Mouse (Mus musculus) lung, embryonic 14.5 days (tissue): Measurements from ENCODE around the gene Aatk. TPM values are rescaled to one million over a fixed set of nuclear protein-coding genes. Genes with fewer than 3 reads are reported as not detected.

ENCODE experiments used
- ATAC-seq: fragments of 200-750 bp; cut with Nextera tagmentation; 2 replicates; pipeline ENCODE4 v1.8.0; 2017; ENCODE audit warnings: mild to moderate bottlenecking, moderate TSS enrichment, moderate library complexity; ENCODE audit not compliant: insufficient read depth
- DNase-seq: peaks from one replicate; pipeline ENCODE4 v3.0.0-alpha.2; 2015
- H3K27ac ChIP-seq: fragments of 300-500 bp; sonication (generic); 2 replicates; pipeline ENCODE4 v1.5.1; 2014; ENCODE audit warnings: low read depth, mild to moderate bottlenecking, moderate library complexity
- H3K27me3 ChIP-seq: fragments of 300-500 bp; sonication (generic); 2 replicates; pipeline ENCODE4 v1.6.1; 2014; ENCODE audit warnings: low read length, control low read depth; ENCODE audit not compliant: insufficient read depth
- H3K36me3 ChIP-seq: fragments of 300-500 bp; sonication (generic); 2 replicates; pipeline ENCODE4 v1.6.1; 2014; ENCODE audit warnings: control low read depth; ENCODE audit not compliant: insufficient read depth
- H3K4me1 ChIP-seq: fragments of 300-500 bp; sonication (generic); 2 replicates; pipeline ENCODE4 v1.6.1; 2014; ENCODE audit warnings: antibody characterized with exemption, control low read depth; ENCODE audit not compliant: insufficient read depth
- H3K4me2 ChIP-seq: fragments of 300-500 bp; sonication (generic); 2 replicates; pipeline ENCODE4 v1.6.1; 2014; ENCODE audit warnings: mild to moderate bottlenecking
- H3K4me3 ChIP-seq: fragments of 300-500 bp; sonication (generic); 2 replicates; pipeline ENCODE4 v1.5.1; 2014; ENCODE audit warnings: low read depth, low read length
- H3K9ac ChIP-seq: fragments of 300-500 bp; sonication (generic); 2 replicates; pipeline ENCODE4 v1.6.1; 2014
- H3K9me3 ChIP-seq: fragments of 300-500 bp; sonication (generic); 2 replicates; pipeline ENCODE4 v1.6.1; 2016; ENCODE audit warnings: low read depth, low read length, control low read depth
- CTCF ChIP-seq: IDR thresholded peaks from 2 replicates; pipeline ENCODE4 v1.5.1; 2016; ENCODE audit warnings: antibody characterized with exemption, low read depth
- WGBS: fragments of 180-500 bp; shearing (Covaris S2); extraction: QIAGEN DNeasy Blood & Tissue Kit; methylation state at CpG from one replicate; pipeline ENCODE4 v1.1.7; 2014; 5-methylcytosine and 5-hydroxymethylcytosine counted together
- polyA plus RNA-seq: library from polyadenylated mRNA; unstranded; fragments of >200 nt; fragmentation: Nextera tagmentation; extraction: Ambion mirVana; gene quantifications from 2 replicates; pipeline ENCODE4 v1.2.1, GENCODE M21; 2014

Gene Aatk
- polyA plus RNA-seq, 1 experiment from 2014 or later, result 2.2 TPM

DNA sequence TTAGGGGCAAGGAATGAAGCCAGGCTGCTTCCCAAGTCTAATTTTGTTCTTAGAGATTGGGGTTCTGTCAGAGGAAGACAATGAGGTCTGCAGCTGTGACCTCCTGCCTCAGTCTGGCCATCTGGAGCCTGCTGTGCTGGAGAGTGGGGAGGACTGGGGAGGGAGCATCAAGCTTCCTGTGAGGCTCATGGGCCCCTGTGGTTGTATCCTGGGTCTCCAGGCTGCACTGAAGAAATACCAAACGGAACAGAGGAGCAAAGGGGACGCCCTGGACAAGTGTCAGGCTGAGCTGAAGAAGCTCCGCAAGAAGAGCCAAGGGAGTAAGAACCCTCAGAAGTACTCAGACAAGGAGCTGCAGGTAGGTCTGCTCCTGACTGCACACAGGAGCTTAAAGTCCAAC lies 65.2 kb downstream of the Aatk start:
- WGBS, result 73% methylated on average over 3 of the region's 3 CpGs
- no peaks in the 10 kb centered on the region for H3K9me3 ChIP-seq
- H3K9ac ChIP-seq, result no peak overlapping the region
- no peak for TF ChIP-seq CTCF
- H3K27me3 ChIP-seq, result no peaks in the 10 kb centered on the region
- H3K4me1 ChIP-seq, result no peaks in the 10 kb centered on the region
- no peak for DNase-seq
- no peak overlapping the region for H3K4me3 ChIP-seq
- H3K36me3 ChIP-seq, result peaks cover 25% of the 10 kb centered on the region
- H3K4me2 ChIP-seq, result no peak overlapping the region
- no peak overlapping the region for H3K27ac ChIP-seq
- no peak for ATAC-seq

DNA sequence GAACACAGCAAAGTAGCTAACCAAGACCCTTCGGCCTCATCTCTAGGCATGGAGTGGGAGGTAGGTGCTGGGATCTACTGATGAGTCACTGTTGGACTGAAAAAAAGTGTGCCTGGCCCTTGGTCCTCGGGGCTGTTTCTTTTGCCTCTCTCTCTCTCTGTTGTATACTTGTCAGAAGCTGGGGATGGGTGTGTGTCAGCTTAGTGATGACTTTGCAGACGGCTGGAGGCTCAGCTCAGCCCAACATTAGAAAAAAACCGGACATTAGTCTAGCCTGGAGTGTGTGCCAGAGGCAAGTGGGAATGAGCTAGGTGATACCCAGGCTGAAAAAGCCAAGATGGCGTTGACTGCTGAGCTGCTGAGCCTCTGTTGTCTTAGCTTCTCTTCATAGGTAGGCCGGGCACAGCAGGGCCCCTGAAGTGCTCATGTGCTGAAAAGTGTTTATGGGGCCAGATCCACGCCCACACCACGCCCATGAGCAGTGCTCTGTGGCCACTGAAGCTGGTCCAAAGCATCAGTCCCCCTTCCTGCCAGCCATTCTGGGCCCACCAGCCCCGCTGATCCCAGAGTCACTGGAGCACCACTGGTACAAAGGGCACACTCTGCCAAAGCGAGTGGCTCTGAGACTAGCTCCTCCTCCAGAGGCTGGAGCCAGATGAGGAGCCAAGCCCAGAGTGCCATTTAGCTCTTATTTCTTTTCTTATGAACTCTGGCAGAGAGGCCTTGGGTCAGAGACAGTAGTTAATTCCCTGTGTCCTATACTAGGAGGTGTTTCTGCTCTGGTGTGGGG lies 67.2 kb downstream of the Aatk start:
- H3K27ac ChIP-seq, result no peak overlapping the region
- no peaks in the 10 kb centered on the region for H3K9me3 ChIP-seq
- DNase-seq (no peak), ATAC-seq (no peak)
- no peak overlapping the region for H3K4me2 ChIP-seq
- no peaks in the 10 kb centered on the region for H3K4me1 ChIP-seq
- WGBS, result 80% methylated on average over 10 of the region's 10 CpGs
- H3K4me3 ChIP-seq, result no peak overlapping the region
- H3K27me3 ChIP-seq, result no peaks in the 10 kb centered on the region
- no peak overlapping the region for H3K9ac ChIP-seq
- peaks cover 16% of the 10 kb centered on the region; the same call in 1 of the 2 replicates for H3K36me3 ChIP-seq
- TF ChIP-seq CTCF, result no peak

DNA sequence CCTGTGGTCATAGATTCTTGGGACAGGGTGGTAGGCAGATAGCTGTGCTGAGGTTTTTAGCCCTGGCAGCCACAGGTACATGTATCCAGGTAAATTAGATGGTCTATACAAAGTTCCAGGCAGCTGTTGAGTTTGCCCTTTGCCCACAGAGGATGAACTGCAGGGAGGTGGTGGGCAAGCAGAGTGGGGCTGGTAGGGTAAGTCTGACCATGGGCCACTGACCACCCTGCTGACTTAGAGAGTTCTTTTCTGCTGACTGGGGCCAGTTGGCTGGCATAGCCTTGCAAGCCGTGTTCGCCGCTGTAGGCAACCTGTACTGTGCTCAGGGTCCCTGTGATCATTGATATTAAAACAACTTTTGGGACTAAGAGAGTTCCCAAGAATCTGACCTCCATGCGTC lies 68.3 kb downstream of the Aatk start:
- no peaks in the 10 kb centered on the region for H3K9me3 ChIP-seq
- no peaks in the 10 kb centered on the region for H3K27me3 ChIP-seq
- no peak overlapping the region for H3K4me3 ChIP-seq
- no peak overlapping the region for H3K9ac ChIP-seq
- 90% methylated on average over 4 of the region's 4 CpGs for whole genome bisulfite sequencing
- no peak for ATAC-seq
- peaks cover 14% of the 10 kb centered on the region; the same call in 1 of the 2 replicates for H3K36me3 ChIP-seq
- no peak overlapping the region for H3K27ac ChIP-seq
- H3K4me2 ChIP-seq, result no peak overlapping the region
- TF ChIP-seq CTCF, result no peak
- H3K4me1 ChIP-seq, result no peaks in the 10 kb centered on the region
- no peak for DNase-seq

DNA sequence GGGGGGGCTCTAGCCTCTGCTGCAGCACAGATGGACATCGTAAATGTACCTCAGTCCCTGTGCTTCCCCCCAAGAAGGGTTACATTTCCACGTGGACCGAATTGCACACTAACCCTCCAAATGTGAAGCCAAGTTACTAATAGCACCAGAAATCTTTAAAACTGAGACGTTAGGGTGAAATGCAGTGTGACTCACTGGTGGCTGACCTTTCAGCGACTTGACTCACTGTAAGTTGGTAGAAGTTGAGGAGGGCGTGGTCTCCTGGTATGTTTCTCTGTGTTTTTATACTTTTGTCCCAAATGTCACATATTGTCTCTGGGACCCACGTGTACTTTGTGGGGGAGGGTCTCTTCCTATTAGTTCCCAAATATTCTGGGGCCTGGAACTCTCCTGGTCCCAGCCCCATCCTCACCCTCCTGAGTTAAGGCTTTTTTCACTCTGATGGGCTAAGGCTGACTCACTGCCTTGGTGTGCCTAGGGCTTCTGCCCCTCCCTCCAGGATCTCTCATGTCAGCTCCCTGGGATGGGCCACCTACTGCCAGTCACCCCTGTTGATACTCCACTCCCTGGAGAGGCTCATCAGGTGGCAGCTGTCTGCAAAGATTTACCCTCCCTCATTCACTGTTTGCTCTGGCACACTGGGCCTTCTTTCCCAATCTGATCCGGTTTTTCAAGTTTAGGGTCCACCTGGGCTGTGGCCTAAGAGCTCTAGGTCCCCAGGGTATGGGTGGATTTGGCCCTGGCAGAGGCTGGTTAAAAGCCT lies 71.0 kb downstream of the Aatk start:
- peak; percentile 73 for DNase-seq

DNA sequence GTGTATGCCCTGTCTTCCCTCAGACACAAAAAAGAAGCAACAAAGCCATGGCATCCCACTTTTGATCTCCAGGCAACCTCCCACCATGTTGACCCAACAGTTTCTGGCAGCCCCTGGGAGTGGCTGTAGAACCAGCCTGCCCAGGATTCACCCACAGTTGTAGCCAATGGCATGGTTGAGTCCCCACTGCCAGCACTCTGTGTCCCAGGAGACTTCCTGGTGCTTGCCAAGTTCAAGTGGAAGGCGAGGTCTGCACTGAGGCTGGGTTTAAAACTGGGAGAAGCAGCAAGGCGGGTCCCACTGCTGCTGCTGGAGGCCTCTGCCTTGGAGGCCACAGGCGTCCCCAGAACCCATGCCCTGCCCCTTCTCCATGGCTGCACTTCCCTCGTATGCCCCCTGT lies 73.2 kb downstream of the Aatk start:
- H3K4me1 ChIP-seq, result no peaks in the 10 kb centered on the region
- WGBS, result 70% methylated on average over 4 of the region's 4 CpGs
- no peak overlapping the region for H3K9ac ChIP-seq
- H3K27me3 ChIP-seq, result no peaks in the 10 kb centered on the region
- no peak overlapping the region for H3K27ac ChIP-seq
- H3K4me3 ChIP-seq, result no peak overlapping the region
- H3K9me3 ChIP-seq, result no peaks in the 10 kb centered on the region
- no peak for TF ChIP-seq CTCF
- peaks cover 6% of the 10 kb centered on the region; the same call in 1 of the 2 replicates for H3K36me3 ChIP-seq
- no peak overlapping the region for H3K4me2 ChIP-seq
- ATAC-seq (no peak), DNase-seq (no peak)

More for the DNA sequence above, 71.0 kb downstream of the Aatk start:
- ATAC-seq, result peak; percentile 79
- H3K4me2 ChIP-seq, result no peak overlapping the region
- H3K36me3 ChIP-seq, result peaks cover 5% of the 10 kb centered on the region; the same call in 1 of the 2 replicates
- 53% methylated on average over 8 of the region's 8 CpGs for WGBS
- no peak for TF ChIP-seq CTCF
- no peaks in the 10 kb centered on the region for H3K9me3 ChIP-seq
- no peaks in the 10 kb centered on the region for H3K4me1 ChIP-seq
- H3K9ac ChIP-seq, result no peak overlapping the region
- H3K27me3 ChIP-seq, result no peaks in the 10 kb centered on the region
- H3K27ac ChIP-seq, result peak overlapping the region; percentile 1; the same call in 1 of the 2 replicates
- H3K4me3 ChIP-seq, result no peak overlapping the region

DNA sequence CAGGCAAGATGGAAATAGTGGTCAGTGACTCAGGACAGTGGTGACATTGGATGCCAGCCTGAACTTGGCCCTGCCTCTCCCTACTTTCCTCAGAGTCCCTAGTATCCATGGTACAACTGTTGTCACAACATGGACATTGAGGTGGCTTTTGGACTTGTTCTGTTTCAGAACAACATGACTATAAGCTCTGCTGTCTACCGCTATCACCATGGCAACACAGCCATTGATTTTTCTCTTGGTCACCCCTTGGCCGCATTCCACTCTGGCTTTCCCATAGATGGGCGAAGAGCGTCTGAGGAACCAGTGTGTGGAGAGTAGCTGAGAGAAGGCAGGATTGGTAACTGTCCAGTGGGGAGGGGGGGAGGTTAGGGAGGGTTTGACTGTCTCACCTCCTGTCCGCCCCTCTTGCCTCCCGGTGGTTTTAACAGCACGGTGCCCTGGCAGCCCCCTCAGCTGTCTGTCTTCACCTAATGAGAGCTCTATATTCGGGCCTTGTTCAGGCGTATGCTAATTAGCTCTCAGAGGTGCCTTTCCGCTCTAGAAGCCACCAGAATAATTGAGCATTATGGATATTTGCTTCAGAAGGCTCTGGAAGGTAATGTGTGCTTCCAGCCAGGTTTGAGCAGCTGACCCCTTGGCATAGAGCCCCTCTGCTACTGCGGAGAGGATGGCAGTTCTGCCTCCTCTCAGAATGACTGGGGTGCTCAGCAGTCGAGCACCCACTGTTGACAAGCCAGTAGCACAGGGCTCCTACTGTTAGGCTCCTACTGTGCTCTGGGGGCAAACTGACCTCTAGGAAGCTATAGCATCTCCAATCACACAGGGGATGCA lies 76.7 kb downstream of the Aatk start:
- Histone ChIP-seq H3K27me3 (no peaks in the 10 kb centered on the region), H3K4me3 (no peak overlapping the region), H3K4me2 (no peak overlapping the region), H3K4me1 (no peaks in the 10 kb centered on the region), H3K27ac (no peak overlapping the region), H3K9ac (no peak overlapping the region), H3K36me3 (peaks cover 15% of the 10 kb centered on the region; the same call in 1 of the 2 replicates), H3K9me3 (no peaks in the 10 kb centered on the region)
- no peak for DNase-seq
- WGBS, result 71% methylated on average over 12 of the region's 12 CpGs
- no peak for ATAC-seq
- TF ChIP-seq CTCF, result no peak
